Mouse (Mus musculus) thymus, adult 18-20 months (tissue): ENCODE measurements around the gene Nkd2.
A peak's percentile ranks its signal among the peaks of the same experiment; 100 is the strongest.

ENCODE experiments used
- DNase-seq, 2 experiments: peaks; one replicate each; pipeline ENCODE4 v3.0.0; 2022; ENCODE audit warnings: mixed read lengths in 2 of 2

The Nkd2 gene

GRCm38 (mm10) chr13:73847465-73847836, at the start of gene Nkd2:
Gene Nkd2, minus strand, starts transcription at chr13:73847631.
- peak; percentile 51 for DNase-seq

- DNase-seq, result no peak
Observed at GRCm38 (mm10) chr13:73892493-73893178, 45.2 kb upstream of the Nkd2 start.

DNA sequence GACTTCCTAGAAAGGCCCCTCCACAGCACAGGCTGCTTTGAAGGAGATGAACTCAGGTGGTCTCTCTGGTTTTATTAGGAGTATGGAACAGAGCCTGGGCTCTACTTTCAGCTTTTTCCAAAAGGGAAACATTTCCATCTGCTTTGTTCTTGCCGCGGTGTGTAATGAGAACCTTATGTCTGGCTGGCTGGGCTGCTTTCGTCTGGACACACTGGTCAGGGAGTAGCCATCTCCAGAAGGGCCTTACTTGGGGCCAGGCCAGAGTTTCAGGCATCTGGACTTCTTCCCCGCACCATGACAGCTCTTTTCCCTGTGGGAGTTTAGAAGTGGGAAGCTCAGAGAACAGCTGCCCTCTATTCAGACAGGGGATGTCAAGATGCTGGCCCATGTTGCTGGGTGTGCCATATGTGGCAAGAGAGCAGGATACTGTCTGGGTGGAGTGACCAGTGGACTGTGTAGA, 40.0 kb upstream of the Nkd2 start:
- DNase-seq, result no peak

DNA sequence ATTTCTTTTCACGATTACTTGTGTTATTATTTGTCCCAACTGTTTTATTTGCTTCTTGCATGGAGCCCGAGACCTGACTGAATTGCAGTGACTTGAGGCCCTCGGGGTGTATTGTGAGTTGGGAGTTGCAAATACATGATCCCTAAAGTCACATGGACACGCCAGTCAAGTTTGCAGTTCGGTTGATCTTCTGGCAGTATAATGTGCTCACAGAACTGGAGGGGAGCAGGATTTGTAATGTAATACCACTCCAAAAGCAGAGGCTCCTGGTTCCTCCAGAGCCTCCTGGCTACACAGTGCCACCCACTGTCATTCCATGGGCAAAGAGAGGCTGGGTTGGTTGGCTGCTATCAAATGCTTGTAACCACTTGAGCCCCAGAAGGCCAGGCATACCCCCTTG, 39.2 kb upstream of the Nkd2 start:
- DNase-seq, result no peak

- no peak for DNase-seq
Observed at GRCm38 (mm10) chr13:73886066-73886465, 38.6 kb upstream of the Nkd2 start.

DNA sequence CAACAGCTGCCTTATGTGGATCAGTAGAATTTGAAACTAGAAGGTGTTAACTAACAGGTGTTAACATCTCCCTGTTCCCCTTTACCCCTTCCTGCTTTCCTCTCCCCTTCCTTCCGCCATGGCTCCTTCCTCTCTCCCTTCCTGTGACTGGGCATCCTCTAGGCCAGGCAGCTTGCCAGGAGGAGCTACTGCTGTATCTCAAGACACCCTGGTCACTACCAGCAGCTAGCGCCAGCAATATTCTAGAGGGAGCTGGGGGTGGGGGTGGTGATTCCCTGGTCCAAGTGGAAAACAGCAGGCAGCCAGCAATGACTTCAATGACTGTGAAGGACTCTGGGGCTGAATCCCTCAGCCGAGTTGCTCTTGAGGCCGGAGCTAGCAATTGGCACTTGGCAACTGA, 38.2 kb upstream of the Nkd2 start:
- no peak for DNase-seq

GRCm38 (mm10) chr13:73881347-73881746, 33.9 kb upstream of the Nkd2 start:
- DNase-seq, result no peak

DNA sequence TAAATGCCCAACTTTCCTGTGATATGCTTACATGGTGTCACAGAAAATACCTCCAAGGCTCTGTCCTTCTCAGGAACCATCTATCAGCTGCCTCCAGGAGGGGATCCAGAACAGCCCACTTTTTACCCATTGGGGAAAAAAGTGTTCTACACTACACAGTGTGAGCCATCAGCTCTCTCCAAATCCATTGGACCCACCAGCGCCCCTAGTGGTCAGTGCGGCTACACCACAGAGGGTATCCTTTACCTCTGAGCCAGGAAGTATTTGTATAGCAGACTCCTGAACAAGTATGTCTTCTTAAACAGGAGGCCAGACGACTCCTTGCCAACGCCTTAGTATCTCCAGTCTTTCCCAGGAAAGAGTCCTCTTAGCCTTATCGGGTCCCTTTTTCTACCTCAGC, 32.4 kb upstream of the Nkd2 start:
- DNase-seq, result peak; percentile 14 to 28

DNA sequence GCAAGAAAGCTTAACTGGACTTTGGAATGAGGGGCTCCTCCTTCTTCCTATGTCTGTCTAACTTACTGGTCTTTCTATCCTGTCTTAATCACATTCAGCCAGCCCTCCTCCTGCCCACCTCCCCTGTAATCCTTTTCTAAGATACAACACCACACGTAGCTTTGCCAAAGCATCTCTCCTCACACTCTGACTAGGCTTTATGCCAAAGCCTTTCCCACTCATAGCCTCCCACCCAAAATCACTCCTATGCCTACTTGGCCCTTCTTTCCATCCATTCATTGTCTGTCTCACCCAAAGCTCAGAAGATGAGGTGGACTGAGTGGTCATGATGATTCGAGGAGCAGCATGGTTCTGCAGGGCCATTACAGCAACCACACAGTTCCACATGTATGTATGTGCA, 24.7 kb upstream of the Nkd2 start:
- no peak for DNase-seq

GRCm38 (mm10) chr13:73846589-73847464, 604 bp downstream of the Nkd2 start:
- peak; percentile 9 to 13 for DNase-seq

DNA sequence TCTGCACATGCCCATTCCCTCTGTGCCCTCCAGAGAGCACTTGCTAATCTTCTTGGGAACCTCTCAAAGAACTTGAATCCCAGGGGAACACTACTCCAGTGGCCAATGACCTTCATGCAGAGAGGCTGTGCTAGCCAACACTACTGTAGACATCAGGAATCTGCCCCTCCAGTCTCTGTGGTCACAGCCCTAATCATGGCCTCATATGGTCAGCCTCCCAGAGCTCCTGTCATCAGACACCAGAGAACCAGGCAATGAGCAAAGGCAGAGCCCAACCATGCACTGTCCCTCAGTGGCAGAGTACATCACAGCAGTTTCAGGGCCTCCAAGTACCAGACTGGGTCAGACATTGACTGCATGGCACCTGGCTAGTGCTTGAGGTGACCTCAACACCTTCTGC, 4.7 kb downstream of the Nkd2 start:
- no peak for DNase-seq

- no peak for DNase-seq
Observed at GRCm38 (mm10) chr13:73839740-73840139, 7.7 kb downstream of the Nkd2 start.

GRCm38 (mm10) chr13:73839137-73839548, 8.3 kb downstream of the Nkd2 start:
- no peak for DNase-seq

DNA sequence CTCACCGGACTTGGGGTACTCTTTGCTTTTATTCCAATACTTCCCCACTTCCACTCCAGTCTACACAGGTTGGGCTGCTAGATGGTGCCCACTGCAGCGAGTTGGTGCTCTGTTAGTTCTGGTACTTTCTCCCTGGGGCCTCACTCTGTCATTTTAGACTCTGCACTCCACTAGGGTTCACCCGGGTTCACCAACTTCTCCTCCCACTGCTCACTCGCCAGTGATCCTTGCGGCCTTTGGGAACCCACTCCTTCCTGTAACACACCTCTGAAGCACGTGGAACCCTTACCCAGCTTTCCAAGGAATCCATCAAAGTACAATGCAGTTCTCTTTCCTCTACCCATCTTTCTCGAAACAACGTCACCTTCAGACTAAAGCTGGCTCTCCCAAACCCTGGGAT, 9.7 kb downstream of the Nkd2 start:
- DNase-seq, result no peak

DNA sequence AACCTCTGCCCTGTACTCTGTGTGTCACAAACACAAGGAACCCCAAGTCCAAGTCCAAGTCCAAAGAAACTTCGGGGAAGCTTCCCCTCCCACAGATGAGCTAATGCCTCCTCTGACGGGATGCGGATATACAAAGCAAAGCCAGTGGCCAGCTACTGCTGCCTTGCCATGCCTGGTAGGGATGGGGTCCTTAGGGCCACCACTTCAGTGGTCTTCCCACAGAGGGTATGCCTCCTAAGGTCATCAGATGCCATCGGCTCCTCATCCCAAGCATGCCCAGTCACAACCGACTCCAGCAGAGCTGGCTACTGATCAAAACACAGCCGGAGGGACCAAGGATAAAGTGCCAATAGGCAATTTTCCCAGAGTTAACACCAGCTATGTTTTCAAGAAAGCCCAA, 10.9 kb downstream of the Nkd2 start:
- no peak for DNase-seq

GRCm38 (mm10) chr13:73835791-73836190, 11.6 kb downstream of the Nkd2 start:
- no peak for DNase-seq

DNA sequence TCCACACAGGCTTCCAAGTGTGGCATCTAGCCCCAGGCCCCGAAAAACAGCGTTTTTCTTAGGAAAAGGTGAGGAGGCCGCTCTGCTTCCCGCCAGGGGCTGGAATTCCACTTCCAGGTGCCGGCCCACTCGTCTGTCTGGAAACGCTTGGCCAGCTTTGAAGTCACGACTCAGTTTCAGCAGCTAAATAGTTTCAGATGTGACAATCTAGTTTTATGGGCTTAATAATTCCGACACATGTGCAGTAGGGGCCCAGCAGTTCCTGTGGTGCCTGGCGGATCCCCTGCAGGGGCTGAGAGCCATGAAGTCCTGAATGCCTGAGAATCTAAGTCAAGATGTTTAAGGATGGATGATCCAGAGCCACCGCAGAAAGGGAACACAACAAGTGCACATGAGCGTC, 13.6 kb downstream of the Nkd2 start:
- no peak for DNase-seq

DNA sequence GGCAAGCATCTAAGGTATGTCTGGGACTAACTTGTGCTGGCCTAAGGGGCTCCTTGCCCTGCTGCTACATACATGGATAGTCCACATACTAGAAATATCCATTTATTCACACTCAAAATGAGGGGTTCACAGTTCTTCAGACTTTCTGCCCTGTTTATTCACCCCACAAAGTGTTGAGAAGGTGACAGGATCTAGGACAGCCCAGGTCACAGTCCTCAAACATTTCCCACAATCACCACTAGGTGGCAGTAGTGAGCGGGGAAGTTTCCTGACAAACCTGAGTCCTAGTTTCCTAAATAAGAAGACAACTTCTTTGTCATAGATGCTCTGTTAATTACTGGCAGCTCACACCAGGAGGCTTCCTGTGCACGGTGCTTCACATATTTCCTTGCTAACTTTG, 15.9 kb downstream of the Nkd2 start:
- DNase-seq, result no peak

DNA sequence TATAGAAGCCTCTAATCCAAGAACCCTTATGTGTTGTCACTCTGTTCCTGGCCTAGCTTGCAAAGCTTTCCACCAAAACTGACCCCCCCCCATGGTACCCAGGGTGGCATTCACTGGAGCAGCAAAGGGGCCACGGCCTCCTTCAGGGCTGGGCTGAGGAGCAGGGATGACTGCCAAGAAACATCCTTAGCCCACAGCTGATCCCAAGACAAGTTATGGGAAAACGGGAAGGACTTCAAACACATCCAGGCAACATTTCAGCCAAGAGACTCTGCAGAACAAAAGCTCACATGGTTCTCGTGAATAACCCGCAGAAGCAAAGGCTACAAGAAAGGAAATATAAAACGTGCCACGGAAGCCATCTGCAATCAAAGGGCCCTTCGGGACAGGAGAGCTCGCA, 20.2 kb downstream of the Nkd2 start:
- no peak for DNase-seq

- no peak for DNase-seq
Observed at GRCm38 (mm10) chr13:73823711-73824110, 23.7 kb downstream of the Nkd2 start.

DNA sequence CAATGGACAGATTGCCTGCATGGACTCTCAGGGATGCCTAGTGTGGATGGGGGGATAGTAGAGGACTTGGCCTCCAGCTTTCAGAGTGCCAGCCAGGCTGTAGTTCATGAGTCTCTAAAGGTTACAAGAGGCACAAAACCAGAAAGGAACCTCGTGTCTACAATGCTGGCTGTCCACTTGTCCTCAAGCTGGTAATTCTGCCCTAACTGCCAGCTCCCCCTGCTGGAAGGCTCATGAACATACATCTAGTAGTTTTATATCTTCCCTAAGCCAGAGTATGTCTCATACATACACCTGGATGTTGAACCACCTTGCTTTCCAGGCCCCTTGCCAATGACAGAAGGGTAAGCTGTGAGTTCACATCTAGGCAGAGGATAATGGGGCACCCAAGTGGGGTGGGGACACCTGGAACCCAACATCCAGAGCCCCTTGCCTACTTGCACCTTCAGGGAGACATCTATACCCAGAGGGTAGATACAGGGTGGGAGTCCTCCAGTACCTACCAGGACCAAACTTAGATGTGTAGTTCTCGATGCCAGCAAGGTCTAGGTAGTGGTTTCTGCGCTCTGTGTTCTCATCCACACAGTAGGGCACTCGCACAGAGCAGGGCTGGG, 25.1 kb downstream of the Nkd2 start:
- peak; percentile 21 to 26 for DNase-seq

- DNase-seq, result no peak
Observed at GRCm38 (mm10) chr13:73821251-73821650, 26.2 kb downstream of the Nkd2 start.

GRCm38 (mm10) chr13:73818921-73819320, 28.5 kb downstream of the Nkd2 start:
- DNase-seq, result no peak

- no peak for DNase-seq
Observed at GRCm38 (mm10) chr13:73816338-73816737, 31.1 kb downstream of the Nkd2 start.
